9 mouse cellular contexts compared by ENCODE assay signal in genomic region chr10:89344132-89344490, GRCm38 (mm10). TPM values are rescaled to one million over a fixed set of nuclear protein-coding genes. Genes with fewer than 3 reads are reported as not detected.
A peak's percentile ranks its signal among the peaks of the same experiment; 100 is the strongest.
DNase-seq lines count a peak whose midpoint lies in the region; ATAC-seq and TF ChIP-seq lines count a peak whose summit lies in the region.
"Had no signal": no experiment of that assay in that cellular context is flagged by ENCODE, and none has a peak within 500 bp of the region (broad histone marks: within the 10 kb centered on the region; RNA-seq: fewer than 3 reads in every experiment).

No protein-coding gene starts in this region.

- H3K27ac ChIP-seq in gastrocnemius, adult 2 months, result no peak overlapping the region
- H3K27ac ChIP-seq in forebrain, postnatal 0 days (ENCODE audit: low read depth, low read length), result 0 out of 2 replicates have a peak overlapping the region, but pooled peaks have one; percentile 9
- H3K27ac ChIP-seq in liver, embryonic 12.5 days, result no peak overlapping the region

- no peak for DNase-seq in gastrocnemius, adult 2 months
- no peak for DNase-seq in gastrocnemius, postnatal 25 days
- DNase-seq in forebrain, postnatal 0 days, result peak; percentile 8
- DNase-seq in MN1 (ENCODE audit: low spot score), result no peak
- DNase-seq in ovary, adult 18-20 months (ENCODE audit: low spot score), result no peak
- DNase-seq in kidney, adult 8-10 months, result no peak
- DNase-seq: lung, adult 2 months had no signal

- intact Hi-C loops in gastrocnemius, adult 2 months (cut with DNase I), result no loop called here

- H3K9ac ChIP-seq in forebrain, postnatal 0 days, result peak overlapping the region; percentile 60; the same call in 1 of the 2 replicates
- no peak overlapping the region for H3K9ac ChIP-seq in liver, embryonic 12.5 days

- no peaks in the 10 kb centered on the region for H3K36me3 ChIP-seq in E14TG2a.4 (ENCODE audit: insufficient read depth, low read length)
- no peaks in the 10 kb centered on the region for H3K36me3 ChIP-seq in forebrain, postnatal 0 days (ENCODE audit: insufficient read depth)
- H3K36me3 ChIP-seq in liver, embryonic 12.5 days, result no peaks in the 10 kb centered on the region

- peaks cover 39% of the 10 kb centered on the region for H3K4me1 ChIP-seq in E14TG2a.4 (replicated peaks; ENCODE audit: low read depth, low read length)
- H3K4me1 ChIP-seq in forebrain, postnatal 0 days (ENCODE audit: insufficient read depth), result no peaks in the 10 kb centered on the region
- H3K4me1 ChIP-seq in liver, embryonic 12.5 days, result peaks cover 4% of the 10 kb centered on the region; the same call in 1 of the 2 replicates

- peak; percentile 10; the same call in 1 of the 2 replicates for ATAC-seq in forebrain, postnatal 0 days
- no peak for ATAC-seq in liver, embryonic 12.5 days

- H3K4me2 ChIP-seq in forebrain, postnatal 0 days (ENCODE audit: low read depth), result peak overlapping the region; percentile 96
- H3K4me2 ChIP-seq in liver, embryonic 12.5 days, result peak overlapping the region; percentile 69

- WGBS in forebrain, postnatal 0 days, result 18% methylated on average over 4 of the region's 4 CpGs
- WGBS in liver, embryonic 12.5 days (ENCODE audit: insufficient replicate concordance), result 14% methylated on average over 4 of the region's 4 CpGs

- no peaks in the 10 kb centered on the region for H3K9me3 ChIP-seq in E14TG2a.4 (ENCODE audit: low read length)
- H3K9me3 ChIP-seq in forebrain, postnatal 0 days (ENCODE audit: low read length), result no peaks in the 10 kb centered on the region
- no peaks in the 10 kb centered on the region for H3K9me3 ChIP-seq in liver, embryonic 12.5 days (replicated peaks)

- H3K27me3 ChIP-seq in E14TG2a.4 (ENCODE audit: insufficient read depth, low read length), result peaks cover 46% of the 10 kb centered on the region
- no peaks in the 10 kb centered on the region for H3K27me3 ChIP-seq in forebrain, postnatal 0 days (ENCODE audit: insufficient read depth, low read length)
- peaks cover 39% of the 10 kb centered on the region for H3K27me3 ChIP-seq in liver, embryonic 12.5 days (replicated peaks)

- TF ChIP-seq CTCF in gastrocnemius, adult 2 months (IDR thresholded peaks at IDR 0.05), result no peak
- TF ChIP-seq CTCF in E14TG2a.4 (conservative IDR thresholded peaks at IDR 0.05; ENCODE audit: low read length), result no peak
- TF ChIP-seq CTCF in forebrain, postnatal 0 days (IDR thresholded peaks at IDR 0.05; ENCODE audit: low read depth), result no peak

- H3K4me3 ChIP-seq in gastrocnemius, adult 2 months, result peak overlapping the region; percentile 71
- peak overlapping the region; percentile 83 for H3K4me3 ChIP-seq in E14TG2a.4 (replicated peaks; ENCODE audit: low read length)
- H3K4me3 ChIP-seq in forebrain, postnatal 0 days (ENCODE audit: low read depth, low read length), result peak overlapping the region; percentile 66
- H3K4me3 ChIP-seq in liver, embryonic 12.5 days, result peak overlapping the region; percentile 46

RNA-seq across cellular contexts. Expression of gene Ano4, which starts 0.5 kb away (rescaled TPM):
- total RNA-seq in gastrocnemius, adult 2 months (2021), result 1 to 10 TPM in 1 of 2 experiments, under 1 TPM in 1; 0.66 to 1.3 TPM
- total RNA-seq in gastrocnemius, postnatal 25 days (2021), result 1 to 10 TPM; 1.1 to 1.5 TPM
- total RNA-seq in forebrain, postnatal 0 days (2014; rRNA removed), result 10.6 and 13.6 TPM in 2 replicates
- polyA plus RNA-seq in forebrain, postnatal 0 days (2015; fragmentation: Nextera tagmentation; extraction: Ambion mirVana), result 3.7 and 4.4 TPM in 2 replicates
- 0.24 and 0.42 TPM in 2 replicates for polyA plus RNA-seq in liver, embryonic 12.5 days (2016; fragmentation: Nextera tagmentation; extraction: Ambion mirVana)
